Mouse (Mus musculus) spleen, adult 2 months (tissue): ENCODE measurements around the gene Lyz1.

ENCODE experiments used
- CTCF ChIP-seq: fragments of 200-500 bp; IDR thresholded peaks from 2 replicates; pipeline ENCODE4 v1.5.1; 2011; ENCODE audit warnings: mild to moderate bottlenecking, inconsistent platforms; ENCODE audit not compliant: insufficient read depth, insufficient read length, insufficient replicate concordance; ENCODE audit errors: extremely low read depth
- POLR2A ChIP-seq: fragments of 200-500 bp; IDR thresholded peaks from 2 replicates; pipeline ENCODE4 v1.6.1; 2011; ENCODE audit warnings: low read depth, low read length, inconsistent platforms

DNA sequence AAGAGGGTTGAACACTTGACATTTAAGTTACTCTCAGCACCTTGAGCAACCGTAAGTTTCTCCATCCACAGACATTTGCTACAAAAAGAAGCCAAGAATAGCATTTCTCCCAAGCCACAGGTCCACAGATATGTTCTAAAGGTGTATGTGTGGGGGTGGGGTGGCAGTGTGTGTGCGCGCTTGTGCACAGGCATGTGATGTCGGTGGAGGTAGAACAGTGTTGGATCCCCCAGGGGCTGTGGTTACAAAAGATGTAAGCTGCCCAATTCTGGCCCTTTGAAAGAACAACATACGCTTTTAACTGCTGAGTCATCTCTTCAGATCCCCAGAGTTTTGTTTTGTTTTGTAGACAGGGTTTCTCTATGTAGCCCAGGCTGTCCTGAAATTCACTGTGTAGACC, 30.0 kb upstream of the Lyz1 start:
- TF ChIP-seq CTCF = no peak
- TF ChIP-seq POLR2A = no peak
